In genomic region chr4:44335006-44335405, GRCm38 (mm10) we compare ENCODE assay signal across 12 mouse cellular contexts.
"Had no signal": no experiment of that assay in that cellular context is flagged by ENCODE, and none has a peak within 500 bp of the region (broad histone marks: within the 10 kb centered on the region; RNA-seq: fewer than 3 reads in every experiment).

No protein-coding gene starts in this region.

- DNase-seq: retina, postnatal 1 day; right cerebral cortex, adult 18-20 months; right cerebral cortex, postnatal 14 days; right cerebral cortex, postnatal 25 days; right cerebral cortex, postnatal 4 days; spleen, adult 18-20 months; thymus, adult 18-20 months; thymus, adult 2 months; thymus, postnatal 14 days; thymus, postnatal 25 days; thymus, postnatal 36 days; thymus, postnatal 4 days had no signal
